Mouse (Mus musculus) midbrain, embryonic 14.5 days (tissue): ENCODE measurements around the gene 4930556J24Rik. TPM values are rescaled to one million over a fixed set of nuclear protein-coding genes. Genes with fewer than 3 reads are reported as not detected.

Source experiments
- ATAC-seq: fragments of 200-750 bp; cut with Nextera tagmentation; 2 replicates; pipeline ENCODE4 v1.8.0; 2017; ENCODE audit warnings: moderate number of reproducible peaks, moderate library complexity; ENCODE audit not compliant: low FRiP score, low TSS enrichment
- DNase-seq: peaks from one replicate; pipeline ENCODE4 v3.0.0-alpha.2; 2015
- H3K27ac ChIP-seq: fragments of 300-500 bp; sonication (generic); replicated peaks from 2 replicates; pipeline ENCODE4 v1.5.1; 2014; ENCODE audit warnings: mild to moderate bottlenecking, low read depth, low read length, moderate library complexity
- H3K27me3 ChIP-seq: fragments of 300-500 bp; sonication (generic); 2 replicates; pipeline ENCODE4 v1.6.1; 2014; ENCODE audit warnings: low read length, control low read depth, mixed read lengths; ENCODE audit not compliant: control insufficient read depth, insufficient read depth
- H3K36me3 ChIP-seq: fragments of 300-500 bp; sonication (generic); 2 replicates; pipeline ENCODE4 v1.6.1; 2014; ENCODE audit warnings: low read length, control low read depth; ENCODE audit not compliant: control insufficient read depth, insufficient read depth
- H3K4me1 ChIP-seq: fragments of 300-500 bp; sonication (generic); 2 replicates; pipeline ENCODE4 v1.6.1; 2014; ENCODE audit warnings: mild to moderate bottlenecking, antibody characterized with exemption, low read length, control low read depth; ENCODE audit not compliant: control insufficient read depth, insufficient read depth
- H3K4me2 ChIP-seq: fragments of 300-500 bp; sonication (generic); 2 replicates; pipeline ENCODE4 v1.6.1; 2014; ENCODE audit warnings: mild to moderate bottlenecking, low read length, moderate library complexity
- H3K4me3 ChIP-seq: fragments of 300-500 bp; sonication (generic); replicated peaks from 2 replicates; pipeline ENCODE4 v1.5.1; 2014; ENCODE audit warnings: low read depth, low read length
- H3K9ac ChIP-seq: fragments of 300-500 bp; sonication (generic); replicated peaks from 2 replicates; pipeline ENCODE4 v1.6.1; 2014; ENCODE audit warnings: mild to moderate bottlenecking, low read length, moderate library complexity
- H3K9me3 ChIP-seq: fragments of 300-500 bp; sonication (generic); 2 replicates; pipeline ENCODE4 v1.6.1; 2016; ENCODE audit warnings: low read length, control low read depth, mixed read lengths; ENCODE audit not compliant: control insufficient read depth
- WGBS: fragments of 180-500 bp; shearing (Covaris S2); extraction: QIAGEN DNeasy Blood & Tissue Kit; methylation state at CpG from one replicate; pipeline ENCODE4 v1.1.7; 2014; 5-methylcytosine and 5-hydroxymethylcytosine counted together
- polyA plus RNA-seq: library from polyadenylated mRNA; unstranded; fragments of >200 nt; fragmentation: Nextera tagmentation; extraction: Ambion mirVana; gene quantifications from 2 replicates; pipeline ENCODE4 v1.2.1, GENCODE M21; 2014

4930556J24Rik gene
- polyA plus RNA-seq, 1 experiment from 2014 or later, result 0.24 TPM

GRCm38 (mm10) chr11:3921281-3921850 lies 55.2 kb downstream of the 4930556J24Rik start:
- Histone ChIP-seq H3K27me3 (no peaks in the 10 kb centered on the region), H3K4me3 (no peak overlapping the region), H3K27ac (no peak overlapping the region), H3K36me3 (peaks cover 5% of the 10 kb centered on the region; the same call in 1 of the 2 replicates), H3K9me3 (no peaks in the 10 kb centered on the region), H3K4me1 (no peaks in the 10 kb centered on the region), H3K9ac (no peak overlapping the region), H3K4me2 (no peak overlapping the region)
- WGBS, result 26% methylated on average over 8 of the region's 8 CpGs
- peak; percentile 83 for DNase-seq
- no peak for ATAC-seq

GRCm38 (mm10) chr11:3920476-3920875 lies 56.1 kb downstream of the 4930556J24Rik start:
- no peak for ATAC-seq
- Histone ChIP-seq H3K9ac (no peak overlapping the region), H3K27me3 (no peaks in the 10 kb centered on the region), H3K9me3 (no peaks in the 10 kb centered on the region), H3K27ac (no peak overlapping the region), H3K4me3 (no peak overlapping the region), H3K4me1 (no peaks in the 10 kb centered on the region), H3K4me2 (no peak overlapping the region), H3K36me3 (peaks cover 5% of the 10 kb centered on the region; the same call in 1 of the 2 replicates)
- DNase-seq, result no peak
- 89% methylated on average over 7 of the region's 7 CpGs for WGBS

- DNase-seq (peak; percentile 54), ATAC-seq (no peak)
- H3K9ac ChIP-seq, result no peak overlapping the region
- no peak overlapping the region for H3K4me2 ChIP-seq
- H3K9me3 ChIP-seq, result no peaks in the 10 kb centered on the region
- no peak overlapping the region for H3K27ac ChIP-seq
- no peaks in the 10 kb centered on the region for H3K27me3 ChIP-seq
- 0 out of 2 replicates have a peak, but pooled peaks cover 5% of the 10 kb centered on the region for H3K36me3 ChIP-seq
- WGBS, result 65% methylated on average over 1 of the region's 1 CpGs
- no peaks in the 10 kb centered on the region for H3K4me1 ChIP-seq
- no peak overlapping the region for H3K4me3 ChIP-seq
These were observed 57.8 kb downstream of the 4930556J24Rik start for GRCm38 (mm10) chr11:3918738-3919137.

GRCm38 (mm10) chr11:3914109-3914840 lies 62.3 kb downstream of the 4930556J24Rik start, which contains the start of gene Slc35e4:
Gene Slc35e4 (minus strand): TSS chr11:3914664.
- under 1% methylated on average over 28 of the region's 28 CpGs for WGBS
- DNase-seq, result peak; percentile 93
- peaks cover 33% of the 10 kb centered on the region for H3K4me1 ChIP-seq
- H3K27ac ChIP-seq, result peak within 1 kb of the TSS; percentile 74
- H3K27me3 ChIP-seq, result 0 out of 2 replicates have a peak, but pooled peaks cover 4% of the 10 kb centered on the region
- H3K4me2 ChIP-seq, result peak within 1 kb of the TSS; percentile 90
- H3K9me3 ChIP-seq, result no peaks in the 10 kb centered on the region
- H3K36me3 ChIP-seq, result no peaks in the 10 kb centered on the region
- ATAC-seq, result peak; percentile 58; the same call in 1 of the 2 replicates
- peak within 1 kb of the TSS; percentile 59 for H3K4me3 ChIP-seq
- H3K9ac ChIP-seq, result peak within 1 kb of the TSS; percentile 60

- DNase-seq, result peak; percentile 92
- peaks cover 37% of the 10 kb centered on the region for H3K4me1 ChIP-seq
These were observed 63.1 kb downstream of the 4930556J24Rik start for GRCm38 (mm10) chr11:3913316-3914108.

GRCm38 (mm10) chr11:3912875-3913271 lies 63.7 kb downstream of the 4930556J24Rik start:
- H3K4me2 ChIP-seq, result peak overlapping the region; percentile 90
- under 1% methylated on average over 16 of the region's 16 CpGs for WGBS
- peaks cover 37% of the 10 kb centered on the region for H3K4me1 ChIP-seq
- peak overlapping the region; percentile 59 for H3K4me3 ChIP-seq
- H3K27me3 ChIP-seq, result 0 out of 2 replicates have a peak, but pooled peaks cover 4% of the 10 kb centered on the region
- H3K9me3 ChIP-seq, result no peaks in the 10 kb centered on the region
- H3K9ac ChIP-seq, result peak overlapping the region; percentile 60
- H3K36me3 ChIP-seq, result no peaks in the 10 kb centered on the region
- peak; percentile 18; the same call in 1 of the 2 replicates for ATAC-seq
- peak overlapping the region; percentile 74; the same call in 1 of the 2 replicates for H3K27ac ChIP-seq
- peak; percentile 63 for DNase-seq

More at GRCm38 (mm10) chr11:3913316-3914108, 63.1 kb downstream of the 4930556J24Rik start:
- Histone ChIP-seq H3K27me3 (0 out of 2 replicates have a peak, but pooled peaks cover 4% of the 10 kb centered on the region), H3K27ac (peak overlapping the region; percentile 74), H3K9me3 (no peaks in the 10 kb centered on the region), H3K4me2 (peak overlapping the region; percentile 90), H3K9ac (peak overlapping the region; percentile 60), H3K36me3 (no peaks in the 10 kb centered on the region), H3K4me3 (peak overlapping the region; percentile 59)
- WGBS, result under 1% methylated on average over 65 of the region's 65 CpGs
- ATAC-seq, result peak; percentile 86

- H3K4me1 ChIP-seq, result peaks cover 37% of the 10 kb centered on the region
- 11% methylated on average over 19 of the region's 19 CpGs for WGBS
These were observed 64.3 kb downstream of the 4930556J24Rik start for GRCm38 (mm10) chr11:3912100-3912874.

More at GRCm38 (mm10) chr11:3912100-3912874, 64.3 kb downstream of the 4930556J24Rik start:
- Histone ChIP-seq H3K4me2 (peak overlapping the region; percentile 90), H3K36me3 (peaks cover 5% of the 10 kb centered on the region), H3K27me3 (0 out of 2 replicates have a peak, but pooled peaks cover 4% of the 10 kb centered on the region), H3K4me3 (peak overlapping the region; percentile 59), H3K9ac (peak overlapping the region; percentile 60), H3K27ac (no peak overlapping the region), H3K9me3 (no peaks in the 10 kb centered on the region)
- ATAC-seq (no peak; the same call in 1 of the 2 replicates), DNase-seq (peak; percentile 73)
